Mouse (Mus musculus) liver, embryonic 14.5 days (tissue): ENCODE data around the gene Obscn. TPM values are rescaled to one million over a fixed set of nuclear protein-coding genes. Genes with fewer than 3 reads are reported as not detected.

Experiments
- ATAC-seq: fragments of 200-750 bp; cut with Nextera tagmentation; 2 replicates; pipeline ENCODE4 v1.8.0; 2017; ENCODE audit warnings: moderate number of reproducible peaks, mild to moderate bottlenecking, moderate library complexity; ENCODE audit not compliant: insufficient read depth
- DNase-seq, 3 experiments: peaks; one replicate each; pipeline ENCODE4 v3.0.0-alpha.2; 2012 to 2013; ENCODE audit warnings: low read depth in 3 of 3, low spot score in 3 of 3
- H3K27ac ChIP-seq: fragments of 300-500 bp; sonication (generic); 2 replicates; pipeline ENCODE4 v1.5.1; 2014; ENCODE audit warnings: moderate library complexity, mild to moderate bottlenecking, control low read depth, inconsistent platforms
- H3K27me3 ChIP-seq: fragments of 300-500 bp; sonication (generic); 2 replicates; pipeline ENCODE4 v1.6.1; 2014; ENCODE audit warnings: mild to moderate bottlenecking, low read length, moderate library complexity; ENCODE audit not compliant: control insufficient read depth, insufficient read depth
- H3K36me3 ChIP-seq: fragments of 300-500 bp; sonication (generic); replicated peaks from 2 replicates; pipeline ENCODE4 v1.6.1; 2014; ENCODE audit warnings: low read depth; ENCODE audit not compliant: control insufficient read depth, insufficient read depth
- H3K4me1 ChIP-seq, 2 experiments: fragments of 200-500 bp in 1 of 2; fragments of 300-500 bp in 1 of 2; sonication (generic) in 1 of 2; replicated peaks; 2 replicates each; pipeline ENCODE4 v1.6.1; 2012 to 2014; ENCODE audit warnings: antibody characterized with exemption in 1 of 2, inconsistent platforms in 1 of 2, low read length in 1 of 2; ENCODE audit not compliant: control insufficient read depth in 2 of 2, insufficient read depth in 2 of 2
- H3K4me2 ChIP-seq: fragments of 300-500 bp; sonication (generic); 2 replicates; pipeline ENCODE4 v1.6.1; 2014; ENCODE audit warnings: low read depth, mild to moderate bottlenecking, control low read depth, moderate library complexity
- H3K4me3 ChIP-seq, 2 experiments: fragments of 200-500 bp in 1 of 2; fragments of 300-500 bp in 1 of 2; sonication (generic) in 1 of 2; 2 replicates each; pipeline ENCODE4 v1.5.1; 2012 to 2014; ENCODE audit warnings: low read depth in 2 of 2, low read length in 2 of 2, mild to moderate bottlenecking in 2 of 2, control low read depth in 1 of 2, inconsistent platforms in 1 of 2, moderate library complexity in 1 of 2; ENCODE audit not compliant: insufficient read depth in 1 of 2
- H3K9ac ChIP-seq: fragments of 300-500 bp; sonication (generic); replicated peaks from 2 replicates; pipeline ENCODE4 v1.6.1; 2014; ENCODE audit warnings: mild to moderate bottlenecking, control low read depth, moderate library complexity
- H3K9me3 ChIP-seq: fragments of 300-500 bp; sonication (generic); 2 replicates; pipeline ENCODE4 v1.6.1; 2016; ENCODE audit warnings: low read length, mixed read lengths; ENCODE audit not compliant: control insufficient read depth
- CTCF ChIP-seq: IDR thresholded peaks from 2 replicates; pipeline ENCODE4 v1.5.1; 2016; ENCODE audit warnings: antibody characterized with exemption, low read depth, control low read depth
- EP300 ChIP-seq: IDR thresholded peaks from 2 replicates; pipeline ENCODE4 v1.6.1; 2016; ENCODE audit warnings: antibody characterized with exemption, low read depth
- WGBS: fragments of 180-500 bp; shearing (Covaris S2); extraction: QIAGEN DNeasy Blood & Tissue Kit; methylation state at CpG from one replicate; pipeline ENCODE4 v1.1.7; 2014; ENCODE audit not compliant: insufficient replicate concordance; 5-methylcytosine and 5-hydroxymethylcytosine counted together
- polyA plus RNA-seq, 2 experiments: library from polyadenylated mRNA; depleted of rRNA in 1 of 2; stranded (reverse) in 1 of 2; unstranded in 1 of 2; fragments of >200 nt; fragmentation: Nextera tagmentation in 1 of 2; extraction: Ambion mirVana in 1 of 2; gene quantifications; 2 replicates each; pipeline versions ENCODE4 v1.2.1 to v1.2.3; 2012 to 2014

Gene Obscn
- polyA plus RNA-seq, 2 experiments, result 0.06 to 0.11 TPM

GRCm38 (mm10) chr11:58977607-58978026 is 158.6 kb downstream of the Obscn start:
- TF ChIP-seq EP300 (no peak), CTCF (no peak)
- Histone ChIP-seq H3K27ac (peak overlapping the region; percentile 77), H3K36me3 (peaks cover 7% of the 10 kb centered on the region), H3K4me1 (peaks cover 7 to 17% of the 10 kb centered on the region in 2 experiments), H3K4me2 (peak overlapping the region; percentile 78), H3K27me3 (no peaks in the 10 kb centered on the region), H3K4me3 (peak overlapping the region; percentile 65 to 96), H3K9ac (peak overlapping the region; percentile 93), H3K9me3 (no peaks in the 10 kb centered on the region)
- under 1% methylated on average over 21 of the region's 21 CpGs for WGBS
- ATAC-seq (peak; percentile 36; the same call in 1 of the 2 replicates), DNase-seq (no peak)

DNA sequence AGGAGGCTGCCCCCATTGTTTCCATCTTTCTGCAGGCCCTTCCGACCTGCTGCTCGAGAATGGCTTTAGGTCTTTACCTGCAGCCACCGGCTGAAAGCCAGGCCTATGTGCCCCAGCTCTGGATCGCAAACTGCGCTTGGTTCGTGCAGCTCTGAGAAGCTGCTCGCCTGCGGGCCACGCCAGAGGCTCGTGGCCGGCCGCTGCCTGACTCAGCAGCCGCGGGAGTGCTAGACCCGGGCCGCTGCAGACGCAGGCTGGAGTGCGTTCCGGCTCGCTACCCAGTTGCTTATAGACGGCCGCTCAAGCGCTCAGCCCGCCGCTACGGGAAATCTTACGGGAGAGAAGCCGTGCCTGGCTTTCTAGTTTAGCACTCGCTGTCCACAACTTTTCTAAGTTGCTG is 159.1 kb downstream of the Obscn start:
- Histone ChIP-seq H3K4me2 (peak overlapping the region; percentile 78), H3K4me1 (peaks cover 7 to 17% of the 10 kb centered on the region in 2 experiments), H3K4me3 (peak overlapping the region; percentile 65 to 96), H3K27me3 (no peaks in the 10 kb centered on the region), H3K9ac (peak overlapping the region; percentile 93), H3K27ac (peak overlapping the region; percentile 77), H3K9me3 (no peaks in the 10 kb centered on the region), H3K36me3 (peaks cover 2% of the 10 kb centered on the region; the same call in 1 of the 2 replicates)
- peak; percentile 55 for ATAC-seq
- TF ChIP-seq EP300 (no peak), CTCF (no peak)
- under 1% methylated on average over 29 of the region's 29 CpGs for WGBS
- no peak for DNase-seq

GRCm38 (mm10) chr11:58974414-58974813 is 161.8 kb downstream of the Obscn start:
- DNase-seq, result no peak

DNA sequence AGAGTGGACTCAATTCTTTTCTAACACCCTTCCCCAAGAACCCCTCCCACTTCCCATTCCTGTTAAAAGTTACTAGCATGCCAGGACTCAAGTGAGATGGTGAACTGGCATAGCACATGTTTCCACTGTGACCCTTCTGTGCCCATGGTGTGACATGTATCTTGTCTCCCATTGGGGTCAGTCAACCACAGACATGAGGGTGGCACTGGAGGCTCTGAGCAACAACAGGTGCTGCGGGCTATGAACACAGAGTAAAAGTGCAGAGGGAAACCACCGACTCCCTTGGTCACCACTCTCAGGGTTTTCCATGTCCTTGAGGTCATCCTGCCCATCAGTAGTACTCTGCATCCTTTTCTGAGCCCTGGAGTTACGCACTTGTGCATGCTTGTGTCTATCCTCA is 164.4 kb downstream of the Obscn start:
- ATAC-seq (no peak), DNase-seq (no peak)
- Histone ChIP-seq H3K4me3 (no peak overlapping the region), H3K27me3 (no peaks in the 10 kb centered on the region), H3K4me1 (peaks cover 0 to 3% of the 10 kb centered on the region in 2 experiments; a peak in 1 of 4 replicates), H3K9me3 (no peaks in the 10 kb centered on the region), H3K4me2 (no peak overlapping the region), H3K9ac (no peak overlapping the region), H3K27ac (no peak overlapping the region), H3K36me3 (no peaks in the 10 kb centered on the region)
- 78% methylated on average over 3 of the region's 3 CpGs for WGBS
- TF ChIP-seq CTCF, result no peak
- TF ChIP-seq EP300, result no peak

More at GRCm38 (mm10) chr11:58974414-58974813, 161.8 kb downstream of the Obscn start:
- Histone ChIP-seq H3K4me3 (no peak overlapping the region), H3K27me3 (no peaks in the 10 kb centered on the region), H3K9me3 (no peaks in the 10 kb centered on the region), H3K4me2 (no peak overlapping the region), H3K27ac (no peak overlapping the region), H3K36me3 (no peaks in the 10 kb centered on the region), H3K9ac (no peak overlapping the region), H3K4me1 (peaks cover 5 to 8% of the 10 kb centered on the region in 2 experiments)
- ATAC-seq, result no peak
- 65% methylated on average over 3 of the region's 3 CpGs for WGBS
- TF ChIP-seq CTCF (no peak), EP300 (no peak)

DNA sequence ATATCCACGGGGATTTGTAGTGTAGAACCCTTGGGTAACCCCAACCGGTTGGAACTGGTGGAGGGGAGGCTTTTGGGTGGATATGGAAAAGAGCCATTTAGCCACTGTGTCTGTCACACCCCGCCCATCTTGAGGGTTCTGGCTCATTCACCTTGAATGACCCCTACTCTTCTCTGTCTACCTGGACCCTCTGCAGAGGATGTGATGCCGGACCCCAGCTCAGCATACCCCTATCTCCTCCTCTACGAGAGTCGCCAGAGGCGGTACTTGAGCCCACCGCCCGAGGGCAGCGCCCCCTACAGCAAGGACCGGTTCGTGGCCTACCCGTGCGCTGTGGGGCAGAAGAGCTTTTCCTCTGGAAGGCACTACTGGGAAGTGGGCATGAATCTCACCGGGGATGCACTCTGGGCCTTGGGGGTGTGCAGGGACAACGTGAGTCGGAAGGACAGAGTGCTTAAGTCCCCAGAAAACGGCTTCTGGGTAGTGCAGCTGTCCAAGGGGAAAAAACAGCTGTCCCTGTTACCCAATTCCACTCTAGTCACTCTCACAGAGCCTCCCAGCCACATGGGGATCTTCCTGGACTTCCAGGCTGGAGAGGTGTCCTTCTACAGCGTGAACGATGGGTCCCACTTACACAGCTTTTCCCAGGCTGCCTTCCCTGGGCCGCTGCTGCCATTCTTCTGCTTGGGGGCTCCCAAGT is 165.2 kb downstream of the Obscn start:
- no peak for DNase-seq
- 79% methylated on average over 21 of the region's 21 CpGs for WGBS
- H3K4me2 ChIP-seq, result no peak overlapping the region
- H3K9me3 ChIP-seq, result no peaks in the 10 kb centered on the region
- H3K36me3 ChIP-seq, result no peaks in the 10 kb centered on the region
- no peak for ATAC-seq
- peak; percentile 29; the same call in 1 of the 2 replicates for TF ChIP-seq CTCF
- TF ChIP-seq EP300, result no peak
- H3K27ac ChIP-seq, result no peak overlapping the region
- peaks cover 0 to 2% of the 10 kb centered on the region in 2 experiments; a peak in 1 of 4 replicates for H3K4me1 ChIP-seq
- H3K27me3 ChIP-seq, result no peaks in the 10 kb centered on the region
- H3K9ac ChIP-seq, result no peak overlapping the region
- no peak overlapping the region for H3K4me3 ChIP-seq
